Mouse (Mus musculus): ENCODE measurements around the gene Dpp3. TPM values are rescaled to one million over a fixed set of nuclear protein-coding genes. Genes with fewer than 3 reads are reported as not detected.
"Not testable (repeated sequence)": the region's sequence is repeated elsewhere in the genome, so short reads cannot be mapped to it uniquely, and the experiment has no call there.

The Dpp3 gene
- total RNA-seq (2022): 100 to 1,000 TPM; 110 to 141 (median 132) TPM

DNA sequence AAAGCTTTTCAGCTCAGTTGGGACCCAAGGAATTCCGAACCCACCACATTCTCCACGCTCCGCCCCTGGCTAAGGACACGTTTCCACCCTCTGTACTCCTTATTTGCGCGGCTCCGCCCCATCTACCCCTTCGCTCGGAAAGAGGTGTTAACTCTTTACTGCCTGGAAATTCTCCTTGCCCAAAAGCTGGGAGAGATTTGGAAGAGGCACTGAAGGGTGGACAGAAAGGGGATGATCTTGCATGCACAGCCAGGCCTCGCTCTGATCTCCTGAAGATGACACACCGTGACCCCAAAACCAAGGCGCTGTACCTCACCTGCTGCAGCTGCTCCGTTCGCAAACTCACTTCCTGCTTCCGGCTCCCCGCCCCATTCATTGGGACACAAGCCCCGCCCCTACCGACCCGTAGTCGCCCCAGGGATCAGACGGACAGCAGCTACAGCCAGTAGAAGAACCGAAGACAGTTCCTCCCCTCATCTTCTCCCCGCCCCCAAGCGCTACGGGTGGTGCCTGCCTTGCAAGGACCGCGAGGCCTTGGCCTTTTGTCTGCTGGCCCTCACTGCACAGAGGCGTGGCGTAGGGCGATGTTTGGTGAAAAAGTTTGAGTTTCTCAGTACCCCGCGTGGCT lies at the start of gene Dpp3:
Dpp3 (minus strand) TSS at position 384 of the 628 bp plus-strand sequence.
- DNase-seq: peak; percentile 99

DNA sequence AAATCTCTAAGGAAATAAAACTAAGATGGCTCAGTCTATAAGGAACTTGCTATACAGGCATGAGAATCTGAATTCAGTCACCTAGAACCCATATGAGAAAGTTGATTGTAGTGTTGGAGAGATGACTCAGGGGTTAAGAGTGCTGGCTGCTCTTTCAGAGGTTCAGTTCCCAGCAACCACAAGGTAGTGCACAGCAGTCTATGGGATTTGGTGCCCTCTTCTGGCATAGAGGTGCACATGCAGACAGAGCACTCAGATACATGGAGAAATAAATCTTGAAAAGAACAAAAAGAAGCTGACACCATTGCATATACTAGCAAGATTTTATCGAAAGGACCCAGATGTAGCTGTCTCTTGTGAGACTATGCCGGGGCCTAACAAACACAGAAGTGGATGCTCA lies 40.1 kb upstream of the Dpp3 start:
- DNase-seq: no peak

DNA sequence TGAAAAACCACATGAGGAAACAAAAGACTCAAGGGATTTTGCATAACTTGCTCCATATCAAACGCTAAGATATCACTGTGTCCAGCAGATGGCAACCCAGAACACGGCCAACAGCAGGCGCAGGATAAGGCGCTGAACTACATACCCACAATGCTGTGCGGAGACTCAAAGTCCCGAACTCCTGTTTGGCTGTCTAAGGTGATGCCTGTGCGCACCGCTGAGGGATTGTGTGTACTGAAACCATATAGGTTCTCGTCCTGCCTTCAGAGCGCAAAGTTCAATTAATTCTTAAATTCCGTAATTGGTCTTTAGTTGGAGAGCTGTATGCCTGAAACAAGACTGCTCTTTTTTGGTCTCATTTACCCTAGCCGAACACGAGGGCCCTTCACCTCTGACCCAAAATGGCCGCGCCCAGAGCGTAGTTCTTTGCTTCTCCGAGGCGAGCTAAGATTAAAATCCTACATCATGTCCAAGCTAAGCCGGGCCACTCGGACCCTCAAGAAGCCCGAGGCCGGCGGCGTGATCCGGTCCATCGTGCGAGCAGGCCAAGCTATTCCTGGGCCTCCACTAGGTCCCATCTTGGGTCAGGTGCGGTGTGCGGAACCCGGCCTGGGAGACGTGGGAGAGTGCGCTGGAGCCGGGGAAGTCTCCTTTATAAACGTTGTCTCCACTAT lies 34.0 kb upstream of the Dpp3 start, which contains the start of gene Mrpl11:
Mrpl11 (plus strand) TSS at position 220 of the 674 bp plus-strand sequence.
- peak; percentile 86 for DNase-seq

DNA sequence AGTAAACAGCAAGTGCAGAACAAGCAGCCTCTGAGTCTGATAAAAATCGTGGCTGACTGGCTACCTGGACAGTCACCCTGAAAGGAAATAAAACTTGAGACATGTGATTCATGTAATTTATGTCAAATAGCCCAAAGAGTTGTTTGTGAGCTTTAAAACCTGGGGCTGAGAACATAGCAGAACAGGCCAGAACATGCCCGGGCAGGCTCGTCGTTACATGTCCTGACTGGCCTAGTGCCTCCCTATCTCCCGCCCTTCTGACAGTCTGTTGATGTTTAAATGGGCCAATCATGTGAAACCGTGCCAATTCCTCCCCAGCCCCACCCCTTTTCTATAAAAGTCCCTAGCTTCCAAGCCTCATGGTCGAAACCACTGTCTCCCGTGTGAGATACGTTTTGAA lies 20.6 kb upstream of the Dpp3 start:
- not testable (repeated sequence) for DNase-seq

DNA sequence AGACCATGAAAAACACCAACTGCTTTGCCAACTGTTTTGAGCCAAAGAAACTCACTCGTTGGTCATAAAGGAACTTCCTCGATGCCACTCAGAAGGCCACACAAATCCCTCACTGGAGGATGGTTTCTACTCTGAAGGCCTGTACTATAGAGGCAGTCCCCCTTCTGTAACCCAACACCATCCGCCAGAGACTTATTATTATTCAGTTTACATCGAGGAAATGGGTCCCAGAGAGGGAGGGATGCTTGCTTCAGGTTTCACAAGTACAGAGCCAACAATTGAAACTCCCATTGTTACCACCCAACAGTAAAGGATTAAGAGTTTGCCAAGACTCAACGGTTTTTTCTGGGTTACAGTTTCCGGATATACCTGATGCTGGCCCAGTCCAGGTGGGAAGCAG lies 17.5 kb upstream of the Dpp3 start:
- no peak for DNase-seq

DNA sequence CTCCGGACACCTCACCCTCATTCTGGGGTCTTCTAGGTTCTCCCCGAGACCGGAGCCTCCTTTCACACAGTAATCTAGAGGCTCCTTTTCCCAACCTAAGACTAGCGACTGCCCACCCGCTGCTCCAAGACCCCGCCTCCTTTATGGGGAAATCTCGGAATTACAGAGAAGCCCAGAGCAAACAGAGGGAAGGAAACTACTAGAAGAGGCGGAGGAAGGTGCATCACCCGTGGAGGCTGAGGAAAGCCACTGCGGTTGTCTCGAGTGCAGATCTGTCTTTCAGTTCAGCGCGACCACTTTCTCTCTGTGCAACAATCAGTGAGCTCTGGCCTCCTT lies 15.1 kb upstream of the Dpp3 start:
- DNase-seq: no peak

DNA sequence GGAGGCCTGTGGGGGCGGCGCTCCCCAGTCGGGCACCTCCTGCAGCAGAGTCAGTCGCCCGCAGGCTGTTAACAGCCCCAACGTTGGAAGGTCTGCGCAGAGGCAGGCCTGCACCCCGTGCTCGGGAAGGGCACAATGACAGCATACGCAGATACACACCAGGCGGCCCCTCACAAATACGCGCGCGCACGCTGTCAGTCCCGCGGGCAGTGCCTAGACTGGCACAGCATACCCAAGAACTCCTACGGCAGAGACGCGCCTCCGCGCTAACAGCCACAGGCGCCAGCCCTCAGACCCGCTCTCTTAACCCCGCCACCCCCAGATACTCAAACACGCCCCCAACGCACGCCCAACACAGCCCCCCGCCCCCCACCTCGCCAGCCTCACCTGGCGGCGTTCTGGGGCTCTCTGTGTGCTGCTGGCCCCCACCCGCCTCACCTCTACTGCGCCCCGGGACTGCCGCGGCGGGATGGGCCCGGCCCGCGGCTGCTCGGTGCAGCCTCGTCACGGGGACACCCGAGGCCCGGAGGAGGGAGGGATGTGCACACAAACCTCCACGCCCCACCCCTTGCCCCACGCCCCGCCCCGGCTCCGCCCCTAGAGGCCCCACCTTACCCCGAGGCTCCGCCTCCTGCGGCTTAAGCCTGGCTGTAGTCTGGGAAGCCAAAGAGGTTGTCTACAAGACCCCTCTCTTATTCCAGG lies 14.6 kb upstream of the Dpp3 start, which contains the start of gene Peli3:
Peli3 (minus strand) TSS at position 577 of the 702 bp plus-strand sequence.
- DNase-seq: peak; percentile 71

DNA sequence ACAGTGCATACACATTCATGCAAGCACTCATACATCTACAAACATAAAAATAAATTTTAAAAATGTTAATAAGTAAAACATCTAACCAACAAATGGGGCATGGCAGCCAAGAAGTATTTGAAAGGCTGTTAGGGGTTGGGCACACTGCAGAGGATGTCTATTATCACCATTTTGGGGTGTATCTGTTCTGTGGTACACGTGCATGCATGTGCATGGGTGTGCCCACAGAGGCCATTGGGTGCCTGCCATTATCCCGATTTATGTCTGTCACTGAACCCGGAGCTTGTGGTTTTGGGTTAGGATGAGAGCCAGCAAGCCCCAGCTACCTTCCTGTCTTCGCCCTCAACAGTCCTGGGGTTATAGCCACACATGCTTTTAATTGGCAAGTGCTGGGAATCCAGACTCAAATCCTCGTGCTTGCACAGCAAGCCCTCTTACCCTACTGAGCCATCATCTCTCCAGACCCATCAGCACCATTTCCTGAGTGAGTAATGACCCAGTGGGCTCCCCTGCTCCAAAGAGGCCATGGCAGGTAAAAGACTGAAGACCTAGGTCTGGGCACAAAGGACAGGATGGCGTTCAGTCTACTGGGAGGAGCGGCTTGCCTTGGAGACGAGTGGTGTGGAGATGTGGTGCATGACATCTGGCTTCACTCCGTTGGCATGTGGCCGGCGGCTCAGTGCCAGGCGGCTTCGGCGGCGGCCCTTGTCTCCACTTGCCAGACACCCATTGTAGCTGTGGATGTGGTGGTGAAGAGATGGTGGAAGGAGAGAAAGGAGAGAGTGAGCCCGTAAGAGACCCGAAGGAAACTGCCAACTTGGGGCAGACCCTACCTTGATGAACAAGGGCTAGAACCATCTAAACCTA lies 9.6 kb upstream of the Dpp3 start:
- no peak for DNase-seq

DNA sequence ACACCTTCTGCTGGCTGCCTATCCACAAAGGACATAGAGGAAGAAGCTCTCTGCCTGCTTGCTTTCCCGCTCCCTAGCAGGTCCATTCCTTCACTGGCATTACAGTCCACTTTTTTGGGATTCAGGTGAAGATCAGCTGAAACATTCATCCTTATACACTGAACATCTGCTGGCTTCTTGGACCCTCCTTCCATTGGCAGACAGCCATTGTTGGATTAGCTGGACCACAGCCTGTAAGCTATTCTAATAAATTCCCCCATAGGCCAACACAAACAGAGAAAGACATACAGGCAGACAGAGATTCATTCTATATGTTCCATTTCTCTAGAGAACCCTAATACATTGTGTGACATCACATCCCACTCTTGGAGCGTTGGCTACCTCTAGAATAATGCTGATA lies 8.8 kb upstream of the Dpp3 start:
- DNase-seq: no peak

DNA sequence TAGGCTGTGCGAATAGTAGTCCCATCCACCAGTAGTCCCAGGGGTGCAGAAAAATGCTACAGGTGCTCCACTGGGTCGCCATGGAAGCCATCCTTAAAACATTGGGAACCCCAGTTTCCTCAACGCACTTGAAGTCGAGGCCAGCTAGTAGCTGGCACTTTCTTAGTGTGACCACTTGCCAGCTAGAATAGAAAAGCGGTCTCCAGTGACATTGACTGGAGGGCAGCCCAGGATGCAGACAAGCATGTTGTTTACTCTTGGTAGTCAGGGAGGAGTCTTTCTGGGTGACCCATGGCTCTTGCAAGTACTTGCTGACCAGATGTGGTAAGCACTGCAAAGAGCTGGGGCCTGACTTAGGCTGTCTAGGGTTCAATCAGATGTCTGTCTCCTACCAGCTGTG lies 694 bp upstream of the Dpp3 start:
- no peak for DNase-seq

DNA sequence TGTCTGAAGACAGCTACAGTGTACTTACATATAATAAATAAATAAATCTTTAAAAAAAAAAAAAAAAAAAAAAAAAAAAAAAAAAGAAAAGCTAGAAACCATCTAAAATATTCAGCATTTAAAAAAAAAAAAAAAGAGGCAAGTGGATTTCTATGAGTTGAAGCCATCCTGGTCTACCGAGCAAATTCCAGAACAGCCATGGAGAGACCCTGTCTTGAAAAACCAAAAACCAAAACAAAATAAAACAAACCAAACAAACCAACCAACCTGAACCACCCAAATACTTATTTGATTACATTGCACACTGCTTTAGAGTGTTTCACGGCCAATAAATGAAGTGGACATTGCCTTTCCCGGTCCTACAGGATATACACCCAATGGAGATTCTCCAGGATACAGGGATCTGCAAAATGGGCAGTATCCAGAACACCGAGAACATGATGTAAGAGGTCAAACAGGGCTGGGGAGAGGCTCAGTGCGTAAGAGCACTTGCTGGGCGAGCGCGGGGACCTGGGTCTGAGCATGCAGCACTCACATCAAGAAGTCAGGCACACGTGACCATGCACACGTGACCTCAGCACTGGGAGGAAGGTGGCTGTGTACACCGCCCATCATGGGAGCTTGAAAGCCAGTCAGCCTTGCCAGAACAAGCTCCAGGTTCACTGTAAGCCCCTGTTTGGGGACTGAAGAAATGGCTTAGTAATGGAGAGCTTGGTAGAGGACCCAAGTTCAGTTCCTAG lies 2.8 kb downstream of the Dpp3 start:
- DNase-seq: no peak

DNA sequence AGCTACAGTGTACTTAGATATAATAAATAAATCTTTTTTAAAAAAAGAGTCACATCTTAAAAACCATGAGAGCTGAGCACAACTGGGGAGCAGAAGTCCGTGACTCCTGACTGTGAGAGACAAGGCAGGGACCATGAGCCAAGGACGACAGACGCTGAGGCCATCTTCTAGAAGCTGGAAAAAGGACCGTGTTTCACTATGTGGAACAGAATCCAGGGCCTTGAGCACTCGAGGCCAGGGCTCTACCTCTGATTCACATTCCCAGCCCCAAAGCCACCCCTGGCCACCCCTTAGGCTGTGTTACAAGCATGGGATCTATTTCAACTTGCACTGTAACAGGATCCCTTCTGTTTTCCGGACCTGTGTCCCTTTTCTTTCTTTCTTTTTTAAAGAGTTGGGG lies 8.4 kb downstream of the Dpp3 start:
- DNase-seq: peak; percentile 59

DNA sequence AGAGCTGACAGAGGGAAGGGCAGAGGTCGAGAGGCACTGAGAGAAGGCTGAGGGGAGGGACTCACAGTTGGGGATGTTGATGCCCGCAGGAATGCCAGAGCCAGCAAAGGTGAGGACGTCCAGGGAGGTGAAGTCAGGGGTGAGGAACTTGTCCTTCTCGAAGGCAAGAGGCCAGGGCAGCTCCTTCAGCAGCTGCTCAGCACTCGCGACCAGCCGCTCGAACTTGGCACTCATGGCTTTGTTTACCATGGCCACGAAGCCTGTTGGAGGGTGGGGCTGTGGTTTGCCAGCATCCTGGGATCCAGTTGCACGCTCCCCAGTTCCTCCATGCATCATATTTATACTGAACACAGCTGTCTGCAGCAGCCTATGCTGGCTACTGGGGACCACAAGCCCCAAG lies 11.3 kb downstream of the Dpp3 start:
- DNase-seq: no peak

DNA sequence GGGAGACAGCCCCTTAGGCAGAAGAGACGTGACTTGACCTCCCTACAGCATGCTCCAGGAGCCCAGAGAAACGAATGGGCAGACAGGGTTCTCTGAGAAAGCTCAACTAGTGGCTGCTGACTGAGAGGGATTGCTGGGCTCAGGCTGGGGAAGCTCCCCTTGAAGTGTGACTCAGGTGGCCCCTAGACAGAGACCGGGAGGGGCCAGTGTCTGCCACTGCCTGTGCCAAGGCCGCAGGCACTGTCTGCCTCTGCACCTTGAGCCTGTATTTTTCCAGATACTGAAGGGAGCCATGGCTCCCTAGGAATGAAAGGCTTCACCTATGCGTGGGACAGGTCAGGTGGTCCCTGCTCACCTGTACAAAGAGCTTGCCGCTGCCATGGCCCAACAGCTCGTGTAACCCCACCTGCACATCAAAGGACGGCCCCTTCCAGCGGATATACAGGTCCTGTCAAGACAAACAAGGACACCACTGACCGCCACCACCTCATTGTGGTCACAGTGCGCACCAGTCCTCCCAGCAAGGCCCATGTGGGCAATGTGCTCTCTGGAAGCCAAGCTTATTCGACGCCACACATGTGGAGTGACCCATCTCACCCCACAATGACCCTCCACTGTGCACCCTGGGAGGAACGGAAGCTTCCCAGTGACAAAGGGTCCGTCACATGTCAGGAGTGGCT lies 12.0 kb downstream of the Dpp3 start:
- DNase-seq: peak; percentile 56

DNA sequence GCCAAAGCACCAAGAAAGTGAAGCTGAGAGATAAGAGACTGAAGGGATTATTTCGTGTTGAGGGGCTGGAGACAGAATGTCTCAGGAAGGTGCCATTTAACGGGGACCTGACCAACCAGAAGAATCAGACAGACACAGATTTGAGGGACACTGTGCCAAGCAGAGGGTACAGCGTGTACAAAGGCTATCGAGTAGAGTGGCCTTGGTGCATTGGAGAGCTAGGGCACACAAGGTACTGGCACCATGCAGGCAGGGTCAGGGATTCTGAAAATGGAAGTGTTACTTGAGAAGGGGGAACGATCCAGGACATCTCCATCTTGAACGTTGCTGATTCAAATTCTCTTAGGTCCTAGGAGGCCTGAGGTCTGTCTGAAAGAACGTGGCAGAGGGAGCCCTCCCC lies 18.7 kb downstream of the Dpp3 start:
- no peak for DNase-seq

DNA sequence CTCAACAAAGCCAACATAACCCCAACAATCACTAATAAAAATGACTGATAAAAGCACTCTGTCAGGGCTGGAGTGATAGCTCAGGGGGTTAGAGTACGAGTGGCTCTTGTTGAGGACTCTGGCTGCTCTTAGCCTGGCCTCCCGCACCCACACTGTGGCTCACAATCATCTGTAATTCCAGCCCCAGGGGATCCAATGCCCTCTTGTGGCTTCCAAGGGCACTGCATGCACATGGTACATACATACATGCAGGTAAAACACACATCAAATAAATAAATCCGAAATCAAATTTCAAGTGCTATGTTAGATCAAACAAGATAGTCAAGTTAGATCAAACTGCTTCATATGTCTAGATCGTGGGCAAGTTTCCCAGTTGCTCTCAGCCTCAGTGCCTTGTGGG lies 20.0 kb downstream of the Dpp3 start:
- no peak for DNase-seq

DNA sequence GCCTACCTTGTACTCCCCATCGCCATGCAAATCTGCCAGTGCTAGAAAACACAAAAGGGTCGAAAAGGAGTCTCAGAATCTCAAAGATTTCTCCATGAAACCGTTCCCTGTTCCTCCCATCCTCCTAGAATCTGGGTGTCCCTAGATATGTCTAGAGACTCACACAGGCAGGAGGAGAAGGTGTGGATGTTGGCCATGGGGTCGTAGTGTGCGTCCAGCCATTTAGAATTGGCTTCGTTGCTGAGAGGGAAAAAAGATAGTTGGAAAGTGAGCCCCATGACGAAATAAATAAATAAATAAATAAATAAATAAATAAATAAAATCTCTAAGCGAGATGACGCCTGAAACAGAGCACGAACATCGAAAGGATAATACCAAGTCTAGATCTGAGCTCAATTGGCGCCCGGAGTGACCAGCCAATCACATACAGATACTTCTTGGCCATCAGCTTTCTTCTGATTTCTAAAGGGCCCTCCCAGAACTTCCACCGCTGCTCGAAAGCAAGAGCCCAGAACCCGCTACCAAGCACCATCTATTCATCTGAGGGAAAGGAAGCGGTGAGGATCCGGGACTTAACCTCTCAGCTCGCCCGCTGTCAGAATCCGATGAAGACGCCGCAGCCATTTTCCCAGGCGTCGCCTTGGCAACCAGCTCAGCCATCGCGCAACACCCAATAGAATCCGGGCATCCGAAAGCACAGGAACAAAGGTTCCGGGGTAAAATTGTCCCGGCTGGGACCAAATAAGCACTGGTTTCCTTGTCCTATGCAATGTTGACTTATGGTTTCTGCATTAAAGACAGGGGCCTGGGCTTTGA lies 21.9 kb downstream of the Dpp3 start, which contains the start of gene Bbs1:
Bbs1 (minus strand) TSS at position 650 of the 816 bp plus-strand sequence.
- DNase-seq: peak; percentile 55

DNA sequence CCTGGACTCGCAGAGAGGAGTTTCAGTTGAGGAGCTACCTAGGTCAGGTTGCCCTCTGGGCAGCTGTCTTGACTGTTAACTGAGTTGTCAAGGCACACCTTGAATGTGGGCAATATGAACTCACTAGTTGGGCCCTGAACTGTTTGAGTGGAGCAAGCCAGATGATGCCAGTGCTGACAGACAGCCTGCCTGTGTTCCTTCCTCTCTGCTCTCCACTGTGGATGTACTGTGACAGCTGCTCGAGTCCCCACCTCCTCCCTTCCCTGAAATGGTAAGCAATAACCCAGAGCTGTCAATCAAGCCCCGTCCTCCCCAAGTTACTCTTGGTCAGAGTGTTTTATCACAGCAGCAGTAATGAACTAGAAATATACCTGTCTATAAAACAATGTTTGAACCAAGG lies 28.2 kb downstream of the Dpp3 start:
- no peak for DNase-seq

DNA sequence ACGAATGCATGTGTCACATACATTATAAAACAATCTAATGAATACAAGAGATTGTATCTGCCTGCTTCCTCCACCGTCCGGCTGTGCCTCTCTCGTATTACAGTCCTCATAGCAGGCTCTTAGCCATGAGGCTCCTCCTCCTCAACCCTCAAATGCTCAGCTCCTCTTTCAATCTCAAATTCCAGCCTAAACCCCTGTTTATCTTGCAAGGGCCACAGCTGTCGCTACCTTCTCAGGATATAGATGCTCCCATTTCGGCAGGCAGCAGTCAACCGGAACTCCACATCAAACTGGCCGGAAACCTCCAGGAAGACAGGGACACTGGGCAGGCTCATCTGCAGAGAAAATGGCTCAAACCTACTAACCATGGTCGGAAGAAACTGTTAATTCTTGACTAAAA lies 29.1 kb downstream of the Dpp3 start:
- DNase-seq: no peak

DNA sequence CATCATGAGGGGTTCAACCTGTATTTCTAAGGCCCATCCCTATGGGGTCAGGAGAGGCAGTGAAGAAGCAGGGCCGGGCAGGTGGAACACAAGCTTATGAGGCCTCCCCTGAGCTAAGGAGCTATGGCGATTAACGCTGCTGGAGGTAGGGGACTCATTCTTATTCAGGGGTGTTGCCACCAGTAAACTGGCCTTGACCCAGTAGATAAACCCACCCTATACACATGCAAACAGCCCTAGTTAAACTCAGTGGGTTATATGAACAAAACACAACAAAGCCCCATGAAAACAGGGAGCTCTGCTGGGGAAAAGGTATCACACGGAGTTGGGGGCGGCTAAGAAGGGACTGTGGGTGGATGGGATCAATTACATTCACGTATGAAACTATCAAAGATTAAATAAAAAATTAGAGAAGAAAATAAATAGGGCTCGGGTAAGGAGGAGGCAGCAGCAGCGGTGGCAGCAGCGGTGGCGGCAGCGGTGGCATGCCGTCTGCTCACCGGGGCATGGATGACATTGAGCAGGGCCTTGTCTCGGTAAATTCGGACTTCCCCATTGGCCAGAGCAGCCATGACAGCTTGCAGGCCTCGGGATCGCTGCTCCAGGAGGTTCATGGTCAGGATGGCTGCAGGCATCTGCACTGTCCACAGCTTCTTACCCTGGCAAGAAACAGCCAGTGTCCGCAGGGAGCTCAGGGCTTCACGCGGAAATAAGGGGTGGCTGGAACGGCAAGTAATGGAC lies 31.1 kb downstream of the Dpp3 start:
- DNase-seq: no peak
